Mouse (Mus musculus) liver, embryonic 14.5 days (tissue): ENCODE data around the gene Art1.
A peak's percentile ranks its signal among the peaks of the same experiment; 100 is the strongest.

ENCODE experiments used
- CTCF ChIP-seq: IDR thresholded peaks from 2 replicates; pipeline ENCODE4 v1.5.1; 2016; ENCODE audit warnings: antibody characterized with exemption, low read depth, control low read depth
- EP300 ChIP-seq: IDR thresholded peaks from 2 replicates; pipeline ENCODE4 v1.6.1; 2016; ENCODE audit warnings: antibody characterized with exemption, low read depth

DNA sequence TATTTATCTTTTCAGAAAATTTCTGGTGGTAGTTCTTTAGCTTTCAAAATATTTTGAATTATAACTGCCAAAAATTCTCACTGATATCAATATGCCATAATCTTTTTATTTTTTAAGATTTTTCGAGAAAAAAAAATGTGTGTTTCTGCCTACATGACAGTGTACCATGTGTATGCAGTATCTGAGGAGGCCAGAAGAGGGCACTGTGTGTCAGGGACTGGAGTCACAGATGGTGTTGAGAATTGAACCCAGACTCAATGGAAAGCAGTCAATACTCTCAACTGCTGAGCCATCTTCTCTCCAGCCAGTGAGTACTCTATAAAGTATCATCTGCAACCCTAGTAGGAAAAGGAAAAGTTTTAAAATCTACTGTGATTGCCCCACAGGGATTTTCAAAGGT is 35.9 kb downstream of the Art1 start:
- TF ChIP-seq CTCF, result peak; percentile 78
- TF ChIP-seq EP300, result no peak
